ENCODE assay signal across 9 mouse cellular contexts in the genomic region with DNA sequence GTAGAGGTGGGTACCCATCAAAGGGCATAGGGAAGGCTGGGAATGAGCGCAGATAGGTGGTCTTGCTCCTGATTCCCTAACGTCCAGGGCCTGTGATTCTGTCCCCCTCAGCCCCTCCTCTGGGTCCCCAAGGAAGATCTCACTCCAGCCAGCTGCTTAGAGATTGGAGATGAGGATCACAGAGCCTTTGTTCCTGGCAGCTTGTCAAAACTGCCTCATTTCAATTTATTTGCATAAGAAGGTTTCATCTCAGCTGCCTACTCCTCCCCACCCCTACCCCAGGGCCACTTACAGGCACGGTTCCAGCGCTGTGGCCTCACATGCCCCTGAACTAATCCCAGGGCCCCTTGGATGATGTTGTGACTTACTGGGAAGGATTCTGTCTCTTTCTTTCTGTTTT. TPM values are rescaled to one million over a fixed set of nuclear protein-coding genes. Genes with fewer than 3 reads are reported as not detected.
DNase-seq lines count a peak whose midpoint lies in the region; ATAC-seq and TF ChIP-seq lines count a peak whose summit lies in the region.
"Had no signal": no experiment of that assay in that cellular context is flagged by ENCODE, and none has a peak within 500 bp of the region (broad histone marks: within the 10 kb centered on the region; RNA-seq: fewer than 3 reads in every experiment).

No protein-coding gene starts in this region.

- no peak overlapping the region for H3K4me3 ChIP-seq in kidney, embryonic 15.5 days (replicated peaks)
- H3K4me3 ChIP-seq in forebrain, postnatal 0 days (ENCODE audit: low read depth, low read length) = no peak overlapping the region
- no peak overlapping the region for H3K4me3 ChIP-seq in midbrain, embryonic 13.5 days (replicated peaks)

- WGBS in kidney, embryonic 15.5 days = 39% methylated on average over 4 of the region's 4 CpGs
- WGBS in forebrain, postnatal 0 days = 18% methylated on average over 4 of the region's 4 CpGs
- WGBS in midbrain, embryonic 13.5 days = 7% methylated on average over 4 of the region's 4 CpGs

- H3K4me2 ChIP-seq in kidney, embryonic 15.5 days = no peak overlapping the region
- no peak overlapping the region for H3K4me2 ChIP-seq in forebrain, postnatal 0 days (ENCODE audit: low read depth)
- no peak overlapping the region for H3K4me2 ChIP-seq in midbrain, embryonic 13.5 days (replicated peaks)

- peaks cover 25% of the 10 kb centered on the region for H3K4me1 ChIP-seq in kidney, embryonic 15.5 days
- 0 out of 2 replicates have a peak, but pooled peaks cover 6% of the 10 kb centered on the region for H3K4me1 ChIP-seq in forebrain, postnatal 0 days (ENCODE audit: insufficient read depth)
- H3K4me1 ChIP-seq in midbrain, embryonic 13.5 days (replicated peaks) = peaks cover 53% of the 10 kb centered on the region

- TF ChIP-seq CTCF in forebrain, postnatal 0 days (IDR thresholded peaks at IDR 0.05; ENCODE audit: low read depth) = no peak

- H3K27me3 ChIP-seq in kidney, embryonic 15.5 days = peaks cover 30% of the 10 kb centered on the region
- H3K27me3 ChIP-seq in forebrain, postnatal 0 days (ENCODE audit: insufficient read depth, low read length) = no peaks in the 10 kb centered on the region
- H3K27me3 ChIP-seq in midbrain, embryonic 13.5 days = 0 out of 2 replicates have a peak, but pooled peaks cover 3% of the 10 kb centered on the region

- H3K9me3 ChIP-seq in kidney, embryonic 15.5 days (replicated peaks) = no peaks in the 10 kb centered on the region
- H3K9me3 ChIP-seq in forebrain, postnatal 0 days (ENCODE audit: low read length) = no peaks in the 10 kb centered on the region
- no peaks in the 10 kb centered on the region for H3K9me3 ChIP-seq in midbrain, embryonic 13.5 days

- H3K9ac ChIP-seq in kidney, embryonic 15.5 days = no peak overlapping the region
- H3K9ac ChIP-seq in forebrain, postnatal 0 days = no peak overlapping the region
- H3K9ac ChIP-seq in midbrain, embryonic 13.5 days (replicated peaks) = no peak overlapping the region

- no peaks in the 10 kb centered on the region for H3K36me3 ChIP-seq in kidney, embryonic 15.5 days
- no peaks in the 10 kb centered on the region for H3K36me3 ChIP-seq in forebrain, postnatal 0 days (ENCODE audit: insufficient read depth)
- no peaks in the 10 kb centered on the region for H3K36me3 ChIP-seq in midbrain, embryonic 13.5 days

- ATAC-seq in kidney, embryonic 15.5 days (replicated peaks; ENCODE audit: low FRiP score) = no peak
- ATAC-seq in forebrain, postnatal 0 days = peak; percentile 54; the same call in 1 of the 2 replicates
- ATAC-seq in midbrain, embryonic 13.5 days = peak; percentile 84

- H3K27ac ChIP-seq in kidney, embryonic 15.5 days = no peak overlapping the region
- no peak overlapping the region for H3K27ac ChIP-seq in forebrain, postnatal 0 days (ENCODE audit: low read depth, low read length)
- H3K27ac ChIP-seq in midbrain, embryonic 13.5 days = peak overlapping the region; percentile 61

- DNase-seq in kidney, postnatal 10 days = peak; percentile 54
- DNase-seq in MN1 (ENCODE audit: low spot score) = peak; percentile 53
- peak; percentile 75 for DNase-seq in forebrain, postnatal 0 days
- no peak for DNase-seq in yolk sac, embryonic 10.5 days (ENCODE audit: low spot score)
- DNase-seq in cerebellum, adult 11-12 months = no peak
- DNase-seq: thymus, postnatal 36 days had no signal

RNA-seq across cellular contexts. Expression of a gene that starts 33.9 kb away (rescaled TPM):
- 3.2 and 4.5 TPM in 2 replicates for polyA plus RNA-seq in kidney, embryonic 15.5 days (2015; fragmentation: Nextera tagmentation; extraction: Ambion mirVana)
- total RNA-seq in forebrain, postnatal 0 days (2014; rRNA removed) = 90.3 and 103 TPM in 2 replicates
- 98.6 and 114 TPM in 2 replicates for polyA plus RNA-seq in forebrain, postnatal 0 days (2015; fragmentation: Nextera tagmentation; extraction: Ambion mirVana)
- polyA plus RNA-seq in midbrain, embryonic 13.5 days (2015; fragmentation: Nextera tagmentation; extraction: Ambion mirVana) = 35.1 and 39.0 TPM in 2 replicates

RNA-seq across cellular contexts. Expression of a gene that starts 34.3 kb away (rescaled TPM):
- polyA plus RNA-seq in kidney, embryonic 15.5 days (2015; fragmentation: Nextera tagmentation; extraction: Ambion mirVana) = 0.17 and 0.22 TPM in 2 replicates
- not detected in 2 replicates for total RNA-seq in forebrain, postnatal 0 days (2014; rRNA removed)
- polyA plus RNA-seq in forebrain, postnatal 0 days (2015; fragmentation: Nextera tagmentation; extraction: Ambion mirVana) = 0.12 and 0.13 TPM in 2 replicates
- not detected in 2 replicates for polyA plus RNA-seq in midbrain, embryonic 13.5 days (2015; fragmentation: Nextera tagmentation; extraction: Ambion mirVana)
- total RNA-seq: liver, adult 2 months had no signal

RNA-seq across cellular contexts. Expression of a gene that starts 34.7 kb away (rescaled TPM):
- polyA plus RNA-seq in kidney, embryonic 15.5 days (2015; fragmentation: Nextera tagmentation; extraction: Ambion mirVana) = 25.0 and 26.5 TPM in 2 replicates
- total RNA-seq in forebrain, postnatal 0 days (2014; rRNA removed) = 19.4 and 24.7 TPM in 2 replicates
- polyA plus RNA-seq in forebrain, postnatal 0 days (2015; fragmentation: Nextera tagmentation; extraction: Ambion mirVana) = 5.1 and 7.5 TPM in 2 replicates
- 3.2 and 3.5 TPM in 2 replicates for polyA plus RNA-seq in midbrain, embryonic 13.5 days (2015; fragmentation: Nextera tagmentation; extraction: Ambion mirVana)

Comparison
In these comparisons a context has a peak if more than half of its experiments do, and no peak if none do; other contexts are left out.
1. DNase-seq: peak in kidney, postnatal 10 days (single experiment), MN1 (single experiment) and forebrain, postnatal 0 days (single experiment); none in yolk sac, embryonic 10.5 days (single experiment) and cerebellum, adult 11-12 months (single experiment).